Mouse (Mus musculus) midbrain, postnatal 0 days (tissue): ENCODE measurements around the gene Trappc6a. TPM values are rescaled to one million over a fixed set of nuclear protein-coding genes. Genes with fewer than 3 reads are reported as not detected.

Experiments
- ATAC-seq: fragments of 200-750 bp; cut with Nextera tagmentation; 2 replicates; pipeline ENCODE4 v1.8.0; 2017; ENCODE audit warnings: moderate number of reproducible peaks, mild to moderate bottlenecking, moderate TSS enrichment, moderate library complexity; ENCODE audit not compliant: low FRiP score
- DNase-seq: peaks from one replicate; pipeline ENCODE4 v3.0.0-alpha.2; 2015; ENCODE audit warnings: low spot score
- H3K27ac ChIP-seq: fragments of 300-500 bp; sonication (generic); 2 replicates; pipeline ENCODE4 v1.5.1; 2014; ENCODE audit warnings: low read depth, mild to moderate bottlenecking, low read length, mixed read lengths
- H3K27me3 ChIP-seq: fragments of 300-500 bp; sonication (generic); 2 replicates; pipeline ENCODE4 v1.6.1; 2014; ENCODE audit warnings: low read length, control low read depth, mixed read lengths; ENCODE audit not compliant: insufficient read depth
- H3K36me3 ChIP-seq: fragments of 300-500 bp; sonication (generic); 2 replicates; pipeline ENCODE4 v1.6.1; 2014; ENCODE audit warnings: low read length, control low read depth, mixed read lengths; ENCODE audit not compliant: insufficient read depth
- H3K4me1 ChIP-seq: fragments of 300-500 bp; sonication (generic); 2 replicates; pipeline ENCODE4 v1.6.1; 2014; ENCODE audit warnings: mild to moderate bottlenecking, control low read depth, antibody characterized with exemption, low read length, mixed read lengths; ENCODE audit not compliant: insufficient read depth
- H3K4me2 ChIP-seq: fragments of 300-500 bp; sonication (generic); 2 replicates; pipeline ENCODE4 v1.6.1; 2014; ENCODE audit warnings: low read depth, mild to moderate bottlenecking, low read length, mixed read lengths; ENCODE audit not compliant: poor library complexity, severe bottlenecking
- H3K4me3 ChIP-seq: fragments of 300-500 bp; sonication (generic); 2 replicates; pipeline ENCODE4 v1.5.1; 2014; ENCODE audit warnings: low read depth, mild to moderate bottlenecking, low read length, moderate library complexity
- H3K9ac ChIP-seq: fragments of 300-500 bp; sonication (generic); replicated peaks from 2 replicates; pipeline ENCODE4 v1.6.1; 2014; ENCODE audit warnings: mild to moderate bottlenecking, low read length, moderate library complexity, mixed read lengths; ENCODE audit not compliant: poor library complexity, severe bottlenecking
- H3K9me3 ChIP-seq: fragments of 300-500 bp; sonication (generic); 2 replicates; pipeline ENCODE4 v1.6.1; 2016; ENCODE audit warnings: low read length, control low read depth
- CTCF ChIP-seq: IDR thresholded peaks from 2 replicates; pipeline ENCODE4 v1.5.1; 2016; ENCODE audit warnings: antibody characterized with exemption, mild to moderate bottlenecking
- WGBS: fragments of 180-500 bp; shearing (Covaris S2); extraction: QIAGEN DNeasy Blood & Tissue Kit; methylation state at CpG from one replicate; pipeline ENCODE4 v1.1.7; 2014; 5-methylcytosine and 5-hydroxymethylcytosine counted together
- polyA plus RNA-seq: library from polyadenylated mRNA; unstranded; fragments of >200 nt; fragmentation: Nextera tagmentation; extraction: Ambion mirVana; gene quantifications from 2 replicates; pipeline ENCODE4 v1.2.1, GENCODE M21; 2015
- total RNA-seq: library from RNA; depleted of rRNA; stranded (reverse); fragments of >200 nt; gene quantifications from 2 replicates; pipeline ENCODE4 v1.2.3, GENCODE M21; 2014

The Trappc6a gene
- total and polyA plus RNA-seq, 2 experiments from 2014 or later = 23.9 to 32.6 TPM

- ATAC-seq (no peak), DNase-seq (no peak)
- Histone ChIP-seq H3K4me3 (no peak overlapping the region), H3K27ac (no peak overlapping the region), H3K36me3 (no peaks in the 10 kb centered on the region), H3K4me1 (peaks cover 3% of the 10 kb centered on the region; the same call in 1 of the 2 replicates), H3K4me2 (no peak overlapping the region), H3K9me3 (no peaks in the 10 kb centered on the region), H3K9ac (no peak overlapping the region), H3K27me3 (no peaks in the 10 kb centered on the region)
- TF ChIP-seq CTCF = no peak
- 81% methylated on average over 6 of the region's 6 CpGs for WGBS
Observed at GRCm38 (mm10) chr7:19512353-19512752, 4.2 kb downstream of the Trappc6a start.

DNA sequence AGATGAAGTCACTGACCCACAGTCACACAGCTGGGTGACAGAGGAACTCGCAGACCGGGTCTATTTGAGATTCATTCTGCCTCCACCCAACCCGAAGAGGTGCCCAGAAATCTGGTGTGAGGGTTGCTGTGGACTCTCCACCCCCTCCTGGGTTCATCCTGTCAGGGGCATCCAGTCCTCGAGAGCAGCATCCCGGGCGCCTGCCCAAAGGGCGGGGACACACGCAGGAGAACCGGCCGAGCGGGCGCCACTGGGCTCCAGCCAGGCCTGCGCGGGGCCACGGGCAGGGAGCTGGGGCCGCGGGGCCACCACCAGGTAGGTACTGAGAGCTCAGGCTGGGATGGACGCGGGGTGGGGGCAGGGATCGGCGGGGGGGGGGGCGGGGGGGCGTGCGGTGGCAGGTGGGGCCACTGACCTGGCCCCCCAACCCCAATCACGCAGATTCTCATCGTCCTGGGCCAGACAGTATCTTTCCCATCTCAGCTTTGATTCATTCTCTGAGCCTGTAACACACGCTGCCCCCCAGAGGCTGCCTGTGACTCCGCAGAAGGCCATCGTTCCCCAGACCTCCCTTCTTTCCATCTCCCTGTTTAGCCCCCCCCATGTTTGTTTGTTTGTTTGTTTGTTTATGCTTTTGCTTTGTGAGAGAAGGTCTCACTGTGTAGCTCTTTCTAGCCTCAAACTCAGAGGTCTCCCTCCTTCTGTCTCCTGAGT is 9.6 kb downstream of the Trappc6a start, which contains the start of gene Nkpd1:
Gene Nkpd1 (plus strand): TSS at position 187 of the 714 bp plus-strand sequence.
- DNase-seq = no peak
- ATAC-seq = peak; percentile 21; the same call in 1 of the 2 replicates
- H3K4me1 ChIP-seq = peaks cover 3% of the 10 kb centered on the region; the same call in 1 of the 2 replicates
- no peaks in the 10 kb centered on the region for H3K9me3 ChIP-seq
- peak within 1 kb of the TSS; percentile 47; the same call in 1 of the 2 replicates for H3K9ac ChIP-seq
- H3K4me2 ChIP-seq = peak within 1 kb of the TSS; percentile 48
- no peak within 1 kb of the TSS for H3K27ac ChIP-seq
- H3K27me3 ChIP-seq = peaks cover 37% of the 10 kb centered on the region
- H3K36me3 ChIP-seq = no peaks in the 10 kb centered on the region
- peak within 1 kb of the TSS; percentile 15; the same call in 1 of the 2 replicates for H3K4me3 ChIP-seq
- WGBS = 7% methylated on average over 22 of the region's 29 CpGs
- TF ChIP-seq CTCF = peak; percentile 70

DNA sequence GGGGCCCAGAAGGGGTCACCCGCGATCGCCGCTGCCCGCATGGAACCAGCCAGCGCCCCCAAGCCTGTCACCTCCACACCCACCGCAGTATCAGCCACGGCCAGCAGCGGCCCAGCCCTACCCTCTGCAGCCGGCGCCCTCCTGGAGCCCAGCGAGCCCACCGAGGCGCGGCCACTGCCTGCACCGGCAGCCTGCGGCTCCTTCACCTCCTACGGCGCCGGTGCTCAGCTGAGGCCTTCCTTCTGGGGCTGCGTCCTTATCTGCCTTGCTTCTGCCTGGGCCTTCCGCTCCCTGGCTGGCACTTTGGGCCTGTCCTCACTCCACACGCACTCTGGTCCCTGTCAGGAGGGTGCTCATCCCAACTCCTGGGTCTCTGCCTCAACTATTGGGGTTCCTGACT is 11.8 kb downstream of the Trappc6a start:
- peaks cover 3% of the 10 kb centered on the region; the same call in 1 of the 2 replicates for H3K4me1 ChIP-seq
- no peak for TF ChIP-seq CTCF
- H3K36me3 ChIP-seq = no peaks in the 10 kb centered on the region
- 6% methylated on average over 23 of the region's 23 CpGs for WGBS
- no peak for DNase-seq
- peaks cover 43% of the 10 kb centered on the region for H3K27me3 ChIP-seq
- ATAC-seq = no peak
- H3K4me2 ChIP-seq = peak overlapping the region; percentile 40
- no peaks in the 10 kb centered on the region for H3K9me3 ChIP-seq
- H3K27ac ChIP-seq = no peak overlapping the region
- peak overlapping the region; percentile 22 for H3K4me3 ChIP-seq
- peak overlapping the region; percentile 39 for H3K9ac ChIP-seq

GRCm38 (mm10) chr7:19523017-19523756 is 15.0 kb downstream of the Trappc6a start:
- DNase-seq (no peak), ATAC-seq (peak; percentile 22)
- peak overlapping the region; percentile 36 for H3K4me3 ChIP-seq
- 8% methylated on average over 72 of the region's 72 CpGs for WGBS
- H3K27me3 ChIP-seq = peaks cover 43% of the 10 kb centered on the region
- H3K4me1 ChIP-seq = peaks cover 3% of the 10 kb centered on the region; the same call in 1 of the 2 replicates
- TF ChIP-seq CTCF = no peak
- no peaks in the 10 kb centered on the region for H3K9me3 ChIP-seq
- peak overlapping the region; percentile 45 for H3K9ac ChIP-seq
- no peaks in the 10 kb centered on the region for H3K36me3 ChIP-seq
- H3K4me2 ChIP-seq = peak overlapping the region; percentile 62
- no peak overlapping the region for H3K27ac ChIP-seq

- H3K36me3 ChIP-seq = no peaks in the 10 kb centered on the region
- ATAC-seq = peak; percentile 44
- TF ChIP-seq CTCF = peak; percentile 77
- H3K4me2 ChIP-seq = peak overlapping the region; percentile 62
- under 1% methylated on average over 64 of the region's 64 CpGs for WGBS
- H3K4me1 ChIP-seq = peaks cover 3% of the 10 kb centered on the region; the same call in 1 of the 2 replicates
- H3K27me3 ChIP-seq = peaks cover 38% of the 10 kb centered on the region
- H3K9me3 ChIP-seq = no peaks in the 10 kb centered on the region
- peak overlapping the region; percentile 45 for H3K9ac ChIP-seq
- H3K4me3 ChIP-seq = peak overlapping the region; percentile 36
- peak; percentile 62 for DNase-seq
- H3K27ac ChIP-seq = no peak overlapping the region
Observed at GRCm38 (mm10) chr7:19523757-19524419, 15.7 kb downstream of the Trappc6a start.
